Mouse (Mus musculus) olfactory bulb, adult 2 months (tissue): Measurements from ENCODE around the gene Gm26620. TPM values are rescaled to one million over a fixed set of nuclear protein-coding genes. Genes with fewer than 3 reads are reported as not detected.

ENCODE experiments used
- H3K27ac ChIP-seq: fragments of 200-500 bp; 2 replicates; pipeline ENCODE4 v1.5.1; 2012; ENCODE audit warnings: low read depth, low read length; ENCODE audit not compliant: insufficient read depth
- H3K4me1 ChIP-seq: fragments of 200-500 bp; 2 replicates; pipeline ENCODE4 v1.6.1; 2012; ENCODE audit warnings: low read length; ENCODE audit not compliant: control insufficient read depth, insufficient read depth
- H3K4me3 ChIP-seq: fragments of 200-500 bp; 2 replicates; pipeline ENCODE4 v1.5.1; 2012; ENCODE audit warnings: mild to moderate bottlenecking, low read depth, low read length, moderate library complexity; ENCODE audit not compliant: insufficient read depth
- CTCF ChIP-seq: fragments of 200-500 bp; IDR thresholded peaks from 2 replicates; pipeline ENCODE4 v1.5.1; 2012; ENCODE audit warnings: low read depth, mild to moderate bottlenecking, low read length, moderate library complexity; ENCODE audit not compliant: insufficient read depth
- POLR2A ChIP-seq: fragments of 200-500 bp; IDR thresholded peaks from 2 replicates; pipeline ENCODE4 v1.6.1; 2012; ENCODE audit warnings: mild to moderate bottlenecking, low read depth, low read length, moderate library complexity; ENCODE audit not compliant: insufficient read depth
- WGBS: fragments of 180-500 bp; shearing (Covaris S2); methylation state at CpG from one replicate; pipeline ENCODE4 v1.1.7; 2018; 5-methylcytosine and 5-hydroxymethylcytosine counted together
- polyA plus RNA-seq: library from polyadenylated mRNA; stranded (reverse); fragments of >200 nt; gene quantifications from 2 replicates; pipeline ENCODE4 v1.2.4, GENCODE M21; 2012; ENCODE audit warnings: low replicate concordance; ENCODE audit not compliant: missing spikeins, insufficient read depth, insufficient read length

Gene Gm26620
- polyA plus RNA-seq, 1 experiment: not detected

GRCm38 (mm10) chr1:170886044-170886458 is 1.2 kb downstream of the Gm26620 start:
- TF ChIP-seq CTCF (no peak), POLR2A (no peak)
- no peak overlapping the region for H3K4me3 ChIP-seq
- H3K4me1 ChIP-seq: peaks cover 4% of the 10 kb centered on the region; the same call in 1 of the 2 replicates
- 47% methylated on average over 6 of the region's 6 CpGs for WGBS
- no peak overlapping the region for H3K27ac ChIP-seq

GRCm38 (mm10) chr1:170889310-170889709 is 4.4 kb downstream of the Gm26620 start:
- Histone ChIP-seq H3K27ac (no peak overlapping the region), H3K4me3 (no peak overlapping the region), H3K4me1 (peaks cover 2% of the 10 kb centered on the region; the same call in 1 of the 2 replicates)
- 85% methylated on average over 4 of the region's 4 CpGs for WGBS
- TF ChIP-seq POLR2A (no peak), CTCF (no peak)

- no peak for TF ChIP-seq CTCF
- no peak for TF ChIP-seq POLR2A
- H3K4me3 ChIP-seq: no peak overlapping the region
- WGBS: 54% methylated on average over 2 of the region's 2 CpGs
- no peaks in the 10 kb centered on the region for H3K4me1 ChIP-seq
- H3K27ac ChIP-seq: no peak overlapping the region
Measured at GRCm38 (mm10) chr1:170891646-170892045, 6.8 kb downstream of the Gm26620 start.

DNA sequence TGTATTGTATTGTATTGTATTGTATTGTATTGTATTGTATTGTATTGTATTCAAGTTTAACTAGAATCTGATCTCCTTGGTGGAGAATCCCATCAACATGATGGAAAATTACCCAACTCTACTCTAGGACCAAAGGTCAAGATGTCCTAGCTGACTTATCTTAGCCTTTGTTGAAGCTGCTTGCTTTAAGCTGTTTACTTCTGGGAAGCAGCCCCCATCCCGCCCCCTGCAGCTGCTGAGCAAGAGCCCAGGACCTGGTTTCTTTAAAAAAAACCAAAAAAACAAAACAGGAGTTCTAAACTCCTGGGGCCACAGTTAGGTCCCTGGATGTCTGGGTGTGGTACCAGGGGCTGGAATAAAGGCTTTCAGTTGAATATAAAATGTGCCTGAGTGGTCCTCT is 7.4 kb downstream of the Gm26620 start:
- no peak overlapping the region for H3K4me3 ChIP-seq
- no peak overlapping the region for H3K27ac ChIP-seq
- H3K4me1 ChIP-seq: no peaks in the 10 kb centered on the region
- whole genome bisulfite sequencing: 69% methylated on average over 1 of the region's 1 CpGs
- TF ChIP-seq CTCF: no peak
- no peak for TF ChIP-seq POLR2A

DNA sequence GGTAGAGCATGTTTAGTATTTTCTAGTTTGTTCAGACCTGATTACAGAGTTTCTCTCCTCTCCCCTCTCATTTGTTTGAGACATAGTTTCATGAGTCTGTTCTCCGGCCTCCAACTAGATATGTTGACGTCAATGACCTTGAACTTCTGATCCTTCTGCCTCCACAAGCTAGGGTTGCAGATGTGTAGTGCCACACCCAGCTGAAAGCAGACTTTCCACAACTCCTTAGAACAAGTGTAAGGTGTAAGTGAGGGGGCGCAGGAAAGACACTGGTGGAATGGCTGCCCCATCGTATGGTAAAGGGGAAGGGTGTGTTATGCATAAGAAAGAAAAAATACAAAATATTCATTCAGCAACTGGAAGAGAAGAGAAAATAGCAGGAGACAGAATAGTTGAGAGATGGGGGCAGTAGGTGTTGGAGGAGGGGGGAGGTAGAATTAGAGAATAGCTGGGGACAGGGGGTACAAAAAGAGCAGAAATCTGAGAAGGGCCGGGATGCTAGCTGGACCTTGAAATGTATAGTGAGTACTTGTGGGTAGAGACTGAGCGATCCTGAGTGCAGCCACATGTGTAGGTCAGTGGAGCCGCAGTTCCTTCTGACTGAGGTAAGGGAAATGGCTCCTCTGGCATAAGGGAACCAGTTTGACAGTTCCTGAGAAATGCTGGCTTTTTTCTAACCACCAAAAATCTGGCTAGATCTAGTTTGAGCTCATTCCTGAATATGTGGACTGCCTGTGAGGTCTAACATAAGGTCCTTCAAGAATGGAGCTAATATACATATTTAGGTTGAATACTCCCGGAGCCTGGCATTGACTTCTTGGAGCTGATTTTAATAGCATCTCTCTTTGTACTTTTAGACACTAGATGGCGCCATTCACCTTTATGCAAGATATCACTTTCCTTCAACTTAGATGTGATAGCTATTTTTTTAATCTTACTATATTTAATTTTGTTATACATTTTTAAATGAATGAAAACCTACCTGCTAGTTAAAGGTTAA is 10.0 kb downstream of the Gm26620 start:
- Histone ChIP-seq H3K4me3 (no peak overlapping the region), H3K27ac (no peak overlapping the region), H3K4me1 (no peaks in the 10 kb centered on the region)
- WGBS: 65% methylated on average over 9 of the region's 9 CpGs
- no peak for TF ChIP-seq CTCF
- no peak for TF ChIP-seq POLR2A

GRCm38 (mm10) chr1:170896651-170897281 is 11.9 kb downstream of the Gm26620 start:
- no peak for TF ChIP-seq CTCF
- TF ChIP-seq POLR2A: no peak
- H3K4me3 ChIP-seq: no peak overlapping the region
- WGBS: 82% methylated on average over 5 of the region's 5 CpGs
- no peak overlapping the region for H3K27ac ChIP-seq
- no peaks in the 10 kb centered on the region for H3K4me1 ChIP-seq

DNA sequence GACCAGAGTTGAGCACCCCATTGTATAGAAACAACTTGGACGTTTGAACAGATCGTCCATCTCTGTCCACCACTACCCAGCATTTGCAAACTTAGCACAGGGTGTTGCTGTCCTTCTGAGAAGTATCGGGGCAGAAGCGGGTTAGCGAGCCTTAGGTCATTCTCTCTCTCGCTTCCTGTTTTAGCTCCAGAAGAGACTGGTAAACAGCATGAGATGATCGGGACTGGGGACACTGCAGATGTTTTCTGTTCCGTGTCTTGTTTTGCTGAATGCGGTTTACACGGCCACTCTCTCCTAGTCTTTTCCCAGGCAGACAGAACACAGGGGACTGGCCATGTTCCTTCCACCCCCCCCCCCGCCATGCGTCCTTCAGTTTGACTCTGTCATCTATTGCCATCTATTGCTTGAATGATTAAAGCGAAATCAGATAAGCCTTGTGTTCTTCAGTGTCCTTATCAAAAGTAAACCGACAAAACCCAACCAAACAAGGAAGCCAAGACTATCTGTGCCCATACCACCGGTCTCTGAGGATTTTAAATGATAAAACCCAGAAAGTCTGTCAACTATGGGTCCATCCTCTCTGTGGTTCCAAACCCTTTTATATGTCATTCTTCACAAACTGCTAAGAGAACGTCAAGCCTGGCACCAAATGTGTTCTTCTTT is 13.7 kb downstream of the Gm26620 start:
- Histone ChIP-seq H3K4me3 (no peak overlapping the region), H3K4me1 (no peaks in the 10 kb centered on the region), H3K27ac (no peak overlapping the region)
- 81% methylated on average over 16 of the region's 16 CpGs for WGBS
- TF ChIP-seq CTCF (no peak), POLR2A (no peak)

GRCm38 (mm10) chr1:170900799-170901467 is 16.1 kb downstream of the Gm26620 start:
- H3K4me1 ChIP-seq: no peaks in the 10 kb centered on the region
- 30% methylated on average over 10 of the region's 10 CpGs for WGBS
- no peak overlapping the region for H3K4me3 ChIP-seq
- TF ChIP-seq POLR2A (no peak), CTCF (no peak)
- H3K27ac ChIP-seq: no peak overlapping the region
